Mouse (Mus musculus) embryonic fibroblast, embryonic 13.5 days (primary cell): ENCODE measurements around the gene Gm1604a.
"Not testable (repeated sequence)": the region's sequence is repeated elsewhere in the genome, so short reads cannot be mapped to it uniquely, and the experiment has no call there.

Experiments used
- CTCF ChIP-seq: IDR thresholded peaks from 2 replicates; pipeline ENCODE4 v1.5.1; 2011; ENCODE audit warnings: mild to moderate bottlenecking, control low read depth, low read length, moderate library complexity, borderline replicate concordance; ENCODE audit not compliant: insufficient read depth
- POLR2A ChIP-seq: IDR thresholded peaks from 2 replicates; pipeline ENCODE4 v1.6.1; 2011; ENCODE audit warnings: low read depth, mild to moderate bottlenecking, control low read depth, low read length, moderate library complexity

- TF ChIP-seq CTCF, POLR2A: not testable (repeated sequence)
Observed at GRCm38 (mm10) chr17:7005646-7006045, 19.7 kb upstream of the Gm1604a start.
